Mouse (Mus musculus): ENCODE measurements around the gene Gm45261. TPM values are rescaled to one million over a fixed set of nuclear protein-coding genes. Genes with fewer than 3 reads are reported as not detected.

Gm45261 gene
- not detected for total RNA-seq (2021)
- long read RNA-seq, experiment 1 = 0 reads
- long read RNA-seq, experiment 2 = 0 reads

DNA sequence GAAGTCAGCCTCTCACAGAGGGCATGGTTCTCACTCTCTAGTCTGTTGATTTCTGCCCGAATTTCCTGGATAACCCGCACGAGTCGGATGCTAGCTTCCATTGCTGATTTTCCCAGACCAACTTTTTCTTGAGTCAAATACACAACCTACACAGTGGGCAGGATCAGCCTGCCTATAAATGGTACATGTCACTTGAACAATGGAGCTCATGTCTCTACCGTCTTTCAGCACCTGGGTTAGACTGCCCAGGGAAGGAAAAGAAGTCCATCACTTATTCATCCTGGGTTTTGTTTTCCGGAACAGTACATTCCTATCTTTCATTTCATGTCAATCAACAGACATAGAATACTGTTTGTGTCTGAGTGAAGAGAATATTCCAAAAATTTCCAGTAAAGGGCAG, at the start of gene Gm45261:
Gm45261 (minus strand) TSS at position 101 of the 400 bp plus-strand sequence.
- no peak for DNase-seq
- intact Hi-C loops (cut with DNase I) = no loop called here

DNA sequence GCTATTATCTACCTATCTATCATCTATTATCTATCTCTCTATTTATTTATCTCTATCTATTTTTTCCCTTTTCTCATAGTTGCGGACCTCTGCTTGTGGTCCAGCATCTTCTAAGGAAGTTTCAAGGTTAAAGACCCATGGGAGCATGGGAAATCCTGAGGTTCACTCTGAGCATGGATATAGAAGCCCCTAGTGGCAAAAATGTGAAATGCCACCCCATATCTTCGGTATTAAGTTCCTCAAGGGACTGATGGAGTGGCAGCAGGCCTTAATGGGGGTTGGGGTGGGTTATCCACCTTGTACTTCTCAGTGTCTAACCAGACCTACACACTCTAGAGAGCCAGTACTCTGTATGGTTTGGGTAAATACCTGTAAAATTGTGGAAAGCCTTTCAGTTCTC, 43.5 kb upstream of the Gm45261 start:
- intact Hi-C loops (cut with DNase I) = no loop called here

DNA sequence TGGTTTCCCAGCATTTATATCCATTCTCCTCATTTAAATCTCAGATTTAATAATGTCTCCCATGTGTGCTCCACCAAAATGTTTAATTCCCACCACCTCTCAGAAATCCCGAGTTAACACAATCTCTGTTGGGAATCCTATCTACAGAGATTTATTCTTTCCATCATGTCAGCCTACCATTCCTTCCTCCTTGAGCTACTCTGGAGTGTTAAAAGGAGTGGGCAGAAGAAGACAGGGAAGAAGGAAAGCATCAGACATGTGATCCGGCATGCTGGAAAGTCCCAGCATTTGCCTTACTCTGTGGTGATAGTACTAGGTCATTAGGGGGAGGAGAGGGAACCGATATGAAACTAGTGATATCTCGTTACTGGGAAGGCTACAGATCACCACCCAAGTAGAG, 42.8 kb upstream of the Gm45261 start:
- intact Hi-C loops (cut with DNase I) = no loop called here
- no peak for DNase-seq

More for the DNA sequence above, 43.5 kb upstream of the Gm45261 start:
- no peak for DNase-seq

DNA sequence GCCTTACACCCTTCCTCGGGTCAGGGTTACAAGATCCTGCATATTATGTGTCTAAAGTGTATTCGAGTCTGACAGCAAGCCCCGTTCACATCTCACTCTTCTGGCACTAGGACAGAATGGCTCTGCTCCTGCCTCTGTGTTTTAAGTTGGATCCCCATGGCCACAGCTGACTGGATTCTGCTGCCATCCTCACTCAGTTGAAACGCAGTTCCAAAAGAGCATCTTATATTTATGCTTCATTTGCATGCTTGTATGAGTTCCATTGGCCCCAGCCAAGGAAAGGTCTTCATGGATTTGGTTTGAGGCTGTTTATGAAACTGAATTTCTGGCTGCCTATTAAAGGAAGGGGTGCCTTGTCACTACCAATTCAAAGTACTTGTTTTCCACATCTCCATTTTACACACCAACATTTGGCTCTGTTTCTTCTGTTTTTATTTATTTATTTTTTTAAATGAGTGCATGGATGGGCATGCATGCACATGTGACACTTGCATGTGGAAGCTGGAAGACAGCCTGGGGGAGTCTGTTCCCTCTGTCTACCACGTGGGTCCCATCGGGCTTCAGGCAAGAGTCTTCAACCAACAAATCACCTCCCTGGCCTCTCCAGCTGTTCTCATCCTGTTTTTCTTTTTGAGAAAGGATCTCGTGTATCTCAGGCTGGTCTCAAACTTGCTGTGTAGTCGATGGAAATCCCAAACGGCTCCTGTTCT, 41.4 kb upstream of the Gm45261 start:
- intact Hi-C loops (cut with DNase I) = no loop called here
- no peak for DNase-seq

DNA sequence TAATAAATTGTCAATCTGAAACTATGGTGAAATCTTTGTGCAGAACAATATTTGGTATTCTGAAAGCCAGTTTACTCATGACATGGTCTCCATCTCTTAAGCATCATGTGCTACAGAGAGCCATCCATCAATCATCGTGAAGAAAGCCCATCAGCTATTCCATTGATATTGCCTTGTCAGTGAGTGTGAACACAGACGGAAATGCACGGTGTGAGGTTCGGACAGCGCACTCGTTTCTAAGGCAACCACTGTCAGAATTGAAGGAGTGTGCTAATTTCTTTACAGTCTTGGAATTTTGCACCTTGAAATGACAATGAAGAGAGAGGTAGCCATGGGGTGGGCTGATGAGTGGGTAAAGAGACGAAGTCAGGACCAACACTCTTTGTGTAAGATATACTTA, 38.0 kb upstream of the Gm45261 start:
- intact Hi-C loops (cut with DNase I) = no loop called here
- no peak for DNase-seq

DNA sequence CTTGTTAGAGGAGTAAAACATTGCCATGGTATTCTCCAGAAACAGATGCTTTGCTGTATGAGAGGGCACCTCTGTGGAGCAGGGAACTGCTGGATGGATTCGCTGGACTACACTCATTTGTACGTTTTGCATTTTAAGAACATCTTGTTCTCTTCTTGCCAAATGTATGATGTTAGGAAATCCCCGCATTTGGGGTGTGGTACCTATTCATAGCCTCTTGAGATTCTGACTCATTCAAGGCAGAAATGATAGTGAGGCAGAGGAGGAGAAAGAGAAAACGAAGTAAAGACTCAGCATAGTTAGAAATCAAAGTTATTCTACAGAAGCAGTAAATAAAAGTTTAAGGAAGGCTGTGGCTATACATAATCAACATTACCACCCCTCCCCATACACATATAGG, 35.1 kb upstream of the Gm45261 start:
- no peak for DNase-seq
- intact Hi-C loops (cut with DNase I) = no loop called here

DNA sequence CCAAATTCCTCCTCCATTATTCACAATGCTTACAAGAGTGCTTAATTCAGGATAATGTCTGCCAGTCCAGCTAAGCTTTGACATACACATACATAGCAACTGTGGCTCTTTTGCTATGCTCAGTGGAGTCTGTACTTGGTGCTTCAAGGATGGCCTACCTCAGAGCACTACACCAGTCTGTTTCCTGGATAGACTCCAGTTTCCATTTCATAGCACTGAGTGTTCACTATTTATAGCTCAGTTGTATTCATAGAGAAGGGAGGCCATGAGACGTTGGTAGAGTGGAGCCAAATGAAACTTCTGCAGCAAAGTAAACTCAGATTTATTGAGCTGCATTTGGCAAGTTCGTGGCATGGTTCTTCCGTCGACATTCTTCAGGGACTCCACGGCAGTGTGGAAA, 22.2 kb upstream of the Gm45261 start:
- intact Hi-C loops (cut with DNase I) = no loop called here
- DNase-seq = no peak

DNA sequence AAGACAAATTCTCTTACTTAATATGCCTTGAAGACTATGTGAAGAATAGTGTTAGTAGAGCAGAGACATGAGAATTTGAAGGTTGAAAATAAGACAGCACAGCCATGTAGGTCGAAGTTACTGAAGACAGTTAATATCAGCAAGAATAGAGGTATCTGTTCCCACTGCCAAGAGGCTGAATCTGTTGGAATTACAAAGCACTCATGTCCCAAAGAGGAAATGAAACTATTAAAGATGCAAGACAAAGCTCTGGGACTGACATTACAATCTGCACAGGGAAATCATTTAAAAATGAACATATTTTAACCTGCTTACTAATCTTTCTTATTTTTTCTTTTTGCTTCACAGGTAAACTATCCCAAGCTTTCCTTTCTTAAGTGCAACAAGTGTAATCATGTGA, 13.7 kb upstream of the Gm45261 start:
- intact Hi-C loops (cut with DNase I) = no loop called here
- DNase-seq = no peak

DNA sequence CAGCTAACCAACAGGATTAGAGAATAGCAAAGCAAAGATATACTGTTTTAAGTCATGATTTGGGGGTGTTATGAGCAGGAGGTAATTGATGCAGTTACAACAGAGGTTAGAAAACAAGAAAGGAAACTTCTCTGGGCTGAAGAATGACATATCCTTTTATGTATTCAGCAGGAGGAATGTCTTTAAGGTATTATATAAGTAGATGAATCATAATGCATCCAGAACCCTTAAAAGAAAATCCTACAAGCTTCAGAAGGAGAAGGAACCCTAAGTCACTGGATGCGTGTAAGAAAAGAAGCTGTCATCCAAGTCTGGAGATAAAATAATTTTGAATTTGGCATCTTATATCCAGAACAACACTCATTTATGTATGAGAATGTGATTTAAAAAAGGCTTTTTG, 11.1 kb upstream of the Gm45261 start:
- intact Hi-C loops (cut with DNase I) = no loop called here

DNA sequence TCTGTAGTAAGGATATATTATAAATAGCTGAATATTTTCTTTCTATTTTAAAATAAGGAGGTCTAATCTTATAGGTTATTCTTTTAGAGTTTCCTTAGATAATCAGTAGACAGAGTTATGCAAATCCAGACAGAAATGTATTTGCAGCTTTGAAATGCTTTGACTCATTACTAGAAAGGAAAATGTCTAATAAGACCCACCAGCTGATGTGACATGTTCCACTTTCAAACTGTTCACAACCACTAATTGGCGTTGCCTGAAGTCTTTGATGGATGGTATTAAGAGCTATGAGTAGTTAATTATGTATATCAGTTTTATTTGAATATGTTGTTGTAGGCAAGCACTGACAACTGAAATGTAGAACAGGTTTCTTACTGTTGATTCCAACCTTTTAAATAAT, 1.3 kb downstream of the Gm45261 start:
- intact Hi-C loops (cut with DNase I) = no loop called here
- no peak for DNase-seq

More for the DNA sequence above, 11.1 kb upstream of the Gm45261 start:
- no peak for DNase-seq

DNA sequence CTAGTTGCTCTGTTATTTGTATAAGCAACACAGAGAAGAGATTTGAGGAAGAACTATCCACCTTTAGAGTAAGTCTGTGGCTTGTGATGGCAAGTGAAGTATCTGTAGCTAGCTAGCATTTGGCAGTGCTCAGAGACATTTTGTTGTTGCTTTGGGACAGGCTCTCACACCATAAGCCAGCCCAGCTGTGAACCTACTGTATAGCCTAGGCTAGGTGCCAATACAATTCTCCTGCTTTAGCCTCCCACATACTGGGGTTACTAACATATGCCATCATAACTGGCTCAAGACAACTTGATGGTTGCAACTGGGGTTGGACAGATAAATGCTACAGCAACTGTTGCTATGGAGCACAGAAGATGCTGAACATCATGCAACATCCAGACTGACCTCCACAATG, 1.8 kb downstream of the Gm45261 start:
- intact Hi-C loops (cut with DNase I) = no loop called here
- no peak for DNase-seq

DNA sequence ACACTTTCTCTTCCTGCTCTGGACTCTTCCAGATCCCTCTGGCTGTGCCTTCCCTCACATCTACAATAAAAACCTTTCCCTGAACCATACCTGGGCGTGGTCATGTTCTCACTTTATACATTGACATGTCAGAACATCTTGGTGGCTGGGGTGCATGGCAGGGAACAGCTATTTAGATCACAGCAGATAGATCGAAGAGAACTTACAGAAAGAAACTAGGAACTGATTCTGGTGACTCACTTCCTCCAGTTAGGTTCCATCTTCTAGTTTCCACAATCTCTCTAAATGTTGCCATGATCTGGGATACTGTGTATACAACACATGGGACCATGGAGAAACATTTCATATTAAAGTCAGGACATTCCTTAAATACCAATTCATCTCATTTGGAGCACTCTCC, 7.3 kb downstream of the Gm45261 start:
- DNase-seq = no peak
- intact Hi-C loops (cut with DNase I) = no loop called here

DNA sequence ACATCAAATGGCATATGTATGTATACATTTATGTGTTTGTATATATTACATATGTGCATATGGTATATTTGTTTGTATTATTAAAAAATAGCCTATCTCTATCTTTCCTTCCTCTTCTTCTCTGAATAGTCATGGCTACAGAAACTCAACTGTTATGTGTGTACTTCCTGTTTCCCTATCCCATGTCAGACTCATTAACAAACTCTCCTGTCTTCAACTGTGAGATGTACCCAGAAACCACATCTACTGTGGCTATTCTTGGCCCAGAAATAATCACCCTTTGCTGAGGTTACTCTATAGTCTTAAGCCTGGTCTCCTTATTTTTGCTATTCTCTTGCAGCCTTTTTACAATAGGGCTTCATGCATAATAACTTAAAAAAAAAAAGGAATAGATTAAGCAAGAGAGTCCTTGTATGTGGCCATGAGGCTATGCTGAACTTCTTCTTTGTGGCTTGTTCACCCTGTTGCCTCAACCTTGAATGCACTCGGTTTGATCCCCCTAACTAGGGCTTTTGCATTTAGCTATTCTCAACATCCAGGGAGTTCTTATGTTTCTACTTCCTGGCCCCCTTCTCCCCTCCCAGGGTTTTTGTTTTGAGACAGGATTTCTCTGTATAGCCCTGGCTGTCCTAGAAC, 9.2 kb downstream of the Gm45261 start:
- intact Hi-C loops (cut with DNase I) = no loop called here
- no peak for DNase-seq

DNA sequence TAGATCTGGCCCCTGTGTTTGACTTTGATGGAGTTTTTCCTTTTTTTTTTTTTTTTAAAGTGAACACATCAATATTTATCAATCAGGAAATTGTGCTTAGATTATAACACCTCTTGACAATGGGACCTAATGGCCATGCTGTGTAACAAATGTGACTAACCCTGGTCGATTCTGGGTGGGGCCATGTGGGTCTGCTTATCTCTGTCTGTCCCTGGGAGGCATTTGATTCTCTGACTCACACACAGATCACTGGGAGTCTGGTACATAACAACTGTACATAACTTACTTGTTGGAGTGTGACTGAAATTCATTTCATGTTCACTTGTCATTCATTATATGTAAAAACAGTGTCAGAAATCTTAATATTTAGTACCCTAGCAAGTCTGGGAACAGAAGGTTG, 13.7 kb downstream of the Gm45261 start:
- no peak for DNase-seq
- intact Hi-C loops (cut with DNase I) = no loop called here

DNA sequence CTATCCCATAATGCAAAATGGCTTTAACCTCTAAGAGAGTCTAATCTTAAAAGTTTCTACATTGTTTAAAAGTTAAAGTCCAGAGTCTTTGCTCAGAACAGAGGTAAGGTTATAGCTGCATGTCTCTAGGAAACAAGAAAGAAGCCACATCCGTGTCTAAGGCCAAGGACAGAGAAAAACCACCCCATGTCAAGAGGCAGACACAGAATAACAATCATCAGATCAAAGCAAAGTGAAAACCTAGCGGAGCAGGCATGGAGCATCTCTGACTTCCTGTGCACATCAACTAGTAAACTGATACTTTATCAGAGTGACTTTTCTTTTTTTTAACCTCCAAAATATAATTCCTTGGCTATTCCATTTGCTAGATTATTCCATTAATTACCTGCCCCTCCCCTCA, 20.3 kb downstream of the Gm45261 start:
- intact Hi-C loops (cut with DNase I) = no loop called here
- DNase-seq = no peak

DNA sequence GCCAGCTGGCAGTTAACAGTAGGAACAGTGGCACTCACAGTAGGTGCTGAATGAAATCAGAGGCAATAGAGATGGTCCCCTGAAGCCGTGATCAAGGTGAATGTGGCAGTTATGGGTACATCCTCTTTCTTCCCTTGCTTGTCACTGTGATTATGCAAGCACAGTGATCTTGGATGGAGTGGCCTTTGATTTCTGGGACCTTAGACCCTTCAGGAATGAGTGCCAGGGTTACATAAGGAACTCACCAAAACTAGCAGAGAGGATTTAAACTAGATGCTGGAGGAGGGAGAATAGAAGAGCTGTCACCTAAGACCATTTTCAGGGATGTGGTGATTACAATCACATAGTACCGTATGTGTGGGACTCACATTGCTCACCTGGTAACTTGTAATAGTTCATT, 22.7 kb downstream of the Gm45261 start:
- intact Hi-C loops (cut with DNase I) = no loop called here
- no peak for DNase-seq

DNA sequence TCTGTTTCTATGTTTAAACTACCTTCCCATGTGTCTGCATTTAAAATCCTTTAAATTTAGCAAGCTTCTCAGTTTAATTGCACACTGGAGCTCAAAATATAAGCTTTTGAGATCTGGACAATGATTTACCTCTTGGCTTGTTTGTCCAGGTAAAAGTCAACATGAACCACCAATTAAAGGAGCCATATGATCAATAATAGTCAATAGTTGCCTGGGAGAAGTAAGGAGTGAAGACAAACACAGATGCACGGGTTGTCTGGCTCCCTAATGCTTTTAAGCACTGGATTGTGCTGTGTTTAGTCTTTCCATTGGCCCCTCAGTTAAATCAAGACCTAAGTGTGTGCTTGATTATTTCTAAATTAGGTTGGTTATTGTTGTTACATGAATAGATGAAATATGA, 33.3 kb downstream of the Gm45261 start:
- intact Hi-C loops (cut with DNase I) = no loop called here
- no peak for DNase-seq

DNA sequence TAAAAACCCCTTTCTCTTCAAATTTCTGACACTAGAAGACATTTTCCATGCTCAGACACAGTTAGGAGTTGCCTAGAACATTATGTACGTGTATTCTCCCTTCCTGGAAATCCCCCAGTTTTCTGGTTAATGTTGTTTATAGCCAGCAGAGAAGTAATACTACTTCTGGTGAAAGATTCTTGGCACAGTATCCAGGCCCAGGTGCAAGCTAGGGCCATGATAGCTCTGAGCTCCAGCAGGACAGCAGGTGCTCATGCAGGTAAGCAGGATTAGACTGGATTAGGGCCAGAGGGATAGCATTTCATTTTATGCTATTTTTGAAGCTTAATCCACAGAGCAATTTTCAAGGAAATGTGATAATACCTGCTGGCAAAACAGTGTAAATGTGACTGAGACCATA, 33.8 kb downstream of the Gm45261 start:
- DNase-seq = no peak
- intact Hi-C loops (cut with DNase I) = no loop called here

DNA sequence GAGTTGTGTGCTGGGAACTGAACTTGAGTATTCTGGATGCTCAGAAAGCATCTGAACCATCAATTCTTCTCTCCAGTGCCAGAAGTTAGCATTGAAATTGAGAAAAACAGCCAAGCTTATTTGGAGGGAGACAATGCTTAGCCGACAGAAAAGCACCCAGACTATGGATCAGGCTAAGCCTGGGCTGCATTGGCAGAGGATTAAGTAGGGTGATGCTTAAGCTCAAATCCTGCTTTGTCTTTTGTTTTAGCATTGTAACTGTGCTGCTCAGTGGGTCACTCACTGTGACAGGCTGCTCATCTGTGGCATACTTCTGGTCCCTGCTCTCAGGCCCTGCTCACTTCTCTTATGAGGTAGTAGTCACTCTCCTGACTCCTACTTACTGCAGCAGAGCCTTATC, 36.6 kb downstream of the Gm45261 start:
- no peak for DNase-seq
- intact Hi-C loops (cut with DNase I) = no loop called here

DNA sequence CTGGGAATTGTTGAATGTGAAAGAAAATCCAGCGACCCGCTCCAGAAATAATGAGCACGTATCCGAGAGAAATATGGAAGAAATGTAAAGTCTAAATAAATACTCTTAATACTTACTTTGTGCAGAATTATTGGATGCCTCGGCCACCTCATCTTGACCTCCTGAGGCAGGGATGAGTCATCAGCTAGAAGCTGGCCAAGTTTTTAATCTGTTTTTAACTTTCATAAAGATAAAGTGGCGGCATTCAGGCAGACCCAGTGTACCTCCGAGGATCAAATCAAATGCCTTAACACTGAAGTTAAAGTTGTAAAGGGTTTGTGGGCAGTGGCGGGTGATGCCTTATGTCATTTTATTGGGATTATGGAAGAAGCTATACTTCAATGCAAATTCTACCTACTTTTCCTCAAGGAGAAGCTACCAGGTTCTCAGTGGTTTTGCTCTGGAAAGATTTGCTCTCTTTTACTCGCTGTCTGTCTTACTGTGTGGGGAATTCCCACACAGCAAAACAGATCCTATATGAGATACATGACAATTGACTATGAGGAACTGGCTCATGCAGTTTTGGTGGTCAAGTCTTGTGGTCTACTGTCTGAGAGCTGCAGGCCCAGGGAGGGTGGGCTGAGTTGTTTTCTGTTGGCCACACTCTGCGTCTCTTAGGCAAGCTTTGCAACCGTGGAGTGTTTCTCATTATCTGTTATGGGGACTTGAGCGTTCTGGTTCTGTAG, 42.8 kb downstream of the Gm45261 start:
- no peak for DNase-seq
- intact Hi-C loops (cut with DNase I) = no loop called here

DNA sequence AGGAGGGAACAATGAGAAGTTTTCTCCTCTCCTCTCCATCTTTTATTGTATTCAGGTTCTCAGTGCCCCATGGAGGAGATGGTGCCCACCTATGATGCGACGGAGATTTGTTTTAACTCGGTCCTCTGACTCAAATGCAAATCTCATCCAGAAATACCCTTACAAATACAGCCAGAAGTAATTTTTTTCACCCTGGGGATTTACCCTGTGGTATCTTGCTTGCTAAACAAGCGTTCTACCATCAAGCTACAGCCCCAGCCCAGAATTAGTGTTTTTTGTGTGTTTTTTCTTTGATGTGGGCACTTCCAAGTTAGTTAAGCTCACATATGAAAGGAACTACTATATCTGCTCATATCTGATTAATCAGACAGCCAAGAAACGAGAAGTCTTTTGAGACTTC, 44.9 kb downstream of the Gm45261 start:
- intact Hi-C loops (cut with DNase I) = no loop called here
- DNase-seq = no peak

DNA sequence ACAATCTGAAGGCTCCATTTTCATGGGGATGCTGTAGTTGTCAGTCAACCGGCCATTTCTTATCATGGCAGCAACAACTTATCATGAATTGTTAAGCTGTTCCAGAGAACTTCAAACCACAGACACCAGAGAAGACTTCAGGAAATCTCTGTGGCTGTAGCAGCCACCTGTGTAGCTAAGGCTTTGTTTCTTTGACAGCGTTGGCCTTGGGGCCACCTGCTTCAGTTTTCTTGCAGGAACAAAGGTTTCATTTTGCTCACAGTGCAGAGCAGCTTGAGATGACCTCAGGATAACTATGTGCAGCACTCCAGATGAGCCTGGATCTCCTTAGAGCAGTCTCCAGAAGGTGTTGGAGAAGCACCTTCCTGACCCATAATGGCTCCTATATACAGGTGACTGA, 48.7 kb downstream of the Gm45261 start:
- intact Hi-C loops (cut with DNase I) = no loop called here
- DNase-seq = no peak

Measured in heart, postnatal 14 days (tissue).